Mouse (Mus musculus) neural tube, embryonic 13.5 days (tissue): ENCODE results near the gene Fras1. TPM values are rescaled to one million over a fixed set of nuclear protein-coding genes. Genes with fewer than 3 reads are reported as not detected.
A peak's percentile ranks its signal among the peaks of the same experiment; 100 is the strongest.

Experiments used
- ATAC-seq: fragments of 200-750 bp; cut with Nextera tagmentation; 2 replicates; pipeline ENCODE4 v1.8.0; 2017; ENCODE audit warnings: low read depth, mild to moderate bottlenecking, moderate TSS enrichment, moderate library complexity
- H3K27ac ChIP-seq: fragments of 300-500 bp; sonication (generic); replicated peaks from 2 replicates; pipeline ENCODE4 v1.5.1; 2015; ENCODE audit warnings: moderate library complexity, mild to moderate bottlenecking, inconsistent platforms
- H3K27me3 ChIP-seq: fragments of 300-500 bp; sonication (generic); 2 replicates; pipeline ENCODE4 v1.6.1; 2015; ENCODE audit warnings: mild to moderate bottlenecking, inconsistent platforms
- H3K36me3 ChIP-seq: fragments of 300-500 bp; sonication (generic); 2 replicates; pipeline ENCODE4 v1.6.1; 2015; ENCODE audit warnings: mild to moderate bottlenecking, inconsistent platforms
- H3K4me1 ChIP-seq: fragments of 300-500 bp; sonication (generic); replicated peaks from 2 replicates; pipeline ENCODE4 v1.6.1; 2015; ENCODE audit warnings: inconsistent platforms
- H3K4me2 ChIP-seq: fragments of 300-500 bp; sonication (generic); 2 replicates; pipeline ENCODE4 v1.6.1; 2015; ENCODE audit warnings: inconsistent platforms, mild to moderate bottlenecking, moderate library complexity
- H3K4me3 ChIP-seq: fragments of 300-500 bp; sonication (generic); 2 replicates; pipeline ENCODE4 v1.5.1; 2015; ENCODE audit warnings: mild to moderate bottlenecking, inconsistent platforms
- H3K9ac ChIP-seq: fragments of 300-500 bp; sonication (generic); 2 replicates; pipeline ENCODE4 v1.6.1; 2015; ENCODE audit warnings: moderate library complexity, mild to moderate bottlenecking, inconsistent platforms
- H3K9me3 ChIP-seq: fragments of 300-500 bp; sonication (generic); 2 replicates; pipeline ENCODE4 v1.6.1; 2016; ENCODE audit warnings: inconsistent platforms
- WGBS: fragments of 180-500 bp; shearing (Covaris S2); methylation state at CpG from one replicate; pipeline ENCODE4 v1.1.7; 2015; 5-methylcytosine and 5-hydroxymethylcytosine counted together
- polyA plus RNA-seq: library from polyadenylated mRNA; unstranded; fragments of >200 nt; fragmentation: Nextera tagmentation; extraction: Ambion mirVana; gene quantifications from 2 replicates; pipeline ENCODE4 v1.2.1, GENCODE M21; 2015

The Fras1 gene
- polyA plus RNA-seq, 1 experiment from 2014 or later: 2.3 TPM

GRCm38 (mm10) chr5:96375391-96375831 lies 1.7 kb downstream of the Fras1 start:
- peak overlapping the region; percentile 73 for H3K9ac ChIP-seq
- peak overlapping the region; percentile 63 for H3K4me3 ChIP-seq
- peaks cover 25% of the 10 kb centered on the region for H3K4me1 ChIP-seq
- H3K4me2 ChIP-seq: peak overlapping the region; percentile 81
- no peaks in the 10 kb centered on the region for H3K9me3 ChIP-seq
- no peak overlapping the region for H3K27ac ChIP-seq
- ATAC-seq: no peak
- 0% methylated on average over 12 of the region's 17 CpGs for whole genome bisulfite sequencing
- H3K36me3 ChIP-seq: no peaks in the 10 kb centered on the region
- H3K27me3 ChIP-seq: peaks cover 19% of the 10 kb centered on the region

GRCm38 (mm10) chr5:96376216-96376615 lies 2.5 kb downstream of the Fras1 start:
- Histone ChIP-seq H3K36me3 (no peaks in the 10 kb centered on the region), H3K27me3 (peaks cover 19% of the 10 kb centered on the region), H3K4me1 (peaks cover 25% of the 10 kb centered on the region), H3K27ac (no peak overlapping the region), H3K4me2 (peak overlapping the region; percentile 81), H3K9me3 (no peaks in the 10 kb centered on the region), H3K9ac (no peak overlapping the region), H3K4me3 (peak overlapping the region; percentile 63)
- 51% methylated on average over 4 of the region's 4 CpGs for WGBS
- no peak for ATAC-seq

GRCm38 (mm10) chr5:96386138-96386933 lies 12.6 kb downstream of the Fras1 start:
- Histone ChIP-seq H3K36me3 (no peaks in the 10 kb centered on the region), H3K4me1 (peaks cover 8% of the 10 kb centered on the region; the same call in 1 of the 2 replicates), H3K4me3 (no peak overlapping the region), H3K9ac (no peak overlapping the region), H3K27ac (no peak overlapping the region), H3K9me3 (no peaks in the 10 kb centered on the region), H3K4me2 (no peak overlapping the region), H3K27me3 (no peaks in the 10 kb centered on the region)
- 55% methylated on average over 15 of the region's 15 CpGs for WGBS
- no peak for ATAC-seq

- H3K27ac ChIP-seq: no peak overlapping the region
These were observed 14.6 kb downstream of the Fras1 start for GRCm38 (mm10) chr5:96388306-96388705.

GRCm38 (mm10) chr5:96389963-96390623 lies 16.3 kb downstream of the Fras1 start:
- Histone ChIP-seq H3K9me3 (no peaks in the 10 kb centered on the region), H3K9ac (no peak overlapping the region), H3K4me1 (peaks cover 8% of the 10 kb centered on the region; the same call in 1 of the 2 replicates), H3K36me3 (no peaks in the 10 kb centered on the region), H3K4me2 (no peak overlapping the region), H3K27ac (no peak overlapping the region), H3K27me3 (no peaks in the 10 kb centered on the region), H3K4me3 (no peak overlapping the region)
- 90% methylated on average over 11 of the region's 11 CpGs for WGBS
- no peak for ATAC-seq

More at GRCm38 (mm10) chr5:96388306-96388705, 14.6 kb downstream of the Fras1 start:
- Histone ChIP-seq H3K9me3 (no peaks in the 10 kb centered on the region), H3K4me3 (no peak overlapping the region), H3K4me1 (peaks cover 8% of the 10 kb centered on the region; the same call in 1 of the 2 replicates), H3K27me3 (no peaks in the 10 kb centered on the region), H3K36me3 (no peaks in the 10 kb centered on the region), H3K9ac (no peak overlapping the region), H3K4me2 (no peak overlapping the region)
- 92% methylated on average over 8 of the region's 8 CpGs for WGBS
- ATAC-seq: no peak

GRCm38 (mm10) chr5:96391086-96391485 lies 17.3 kb downstream of the Fras1 start:
- Histone ChIP-seq H3K27me3 (no peaks in the 10 kb centered on the region), H3K4me3 (no peak overlapping the region), H3K9me3 (no peaks in the 10 kb centered on the region), H3K4me1 (peaks cover 6% of the 10 kb centered on the region; the same call in 1 of the 2 replicates), H3K4me2 (no peak overlapping the region), H3K9ac (no peak overlapping the region), H3K36me3 (no peaks in the 10 kb centered on the region), H3K27ac (no peak overlapping the region)
- WGBS: 89% methylated on average over 4 of the region's 4 CpGs
- ATAC-seq: no peak

GRCm38 (mm10) chr5:96394947-96395346 lies 21.2 kb downstream of the Fras1 start:
- WGBS: 87% methylated on average over 4 of the region's 4 CpGs

GRCm38 (mm10) chr5:96395786-96396650 lies 22.3 kb downstream of the Fras1 start:
- Histone ChIP-seq H3K36me3 (no peaks in the 10 kb centered on the region), H3K27ac (no peak overlapping the region), H3K4me1 (no peaks in the 10 kb centered on the region), H3K27me3 (no peaks in the 10 kb centered on the region), H3K9ac (no peak overlapping the region), H3K4me2 (no peak overlapping the region), H3K9me3 (no peaks in the 10 kb centered on the region), H3K4me3 (no peak overlapping the region)
- no peak for ATAC-seq
- 71% methylated on average over 5 of the region's 5 CpGs for WGBS

More at GRCm38 (mm10) chr5:96394947-96395346, 21.2 kb downstream of the Fras1 start:
- Histone ChIP-seq H3K4me2 (no peak overlapping the region), H3K4me1 (no peaks in the 10 kb centered on the region), H3K27me3 (no peaks in the 10 kb centered on the region), H3K4me3 (no peak overlapping the region), H3K36me3 (no peaks in the 10 kb centered on the region), H3K9me3 (no peaks in the 10 kb centered on the region), H3K27ac (no peak overlapping the region), H3K9ac (no peak overlapping the region)
- no peak for ATAC-seq

GRCm38 (mm10) chr5:96402555-96402954 lies 28.8 kb downstream of the Fras1 start:
- no peaks in the 10 kb centered on the region for H3K36me3 ChIP-seq
- no peaks in the 10 kb centered on the region for H3K27me3 ChIP-seq
- no peak overlapping the region for H3K4me3 ChIP-seq
- no peak overlapping the region for H3K27ac ChIP-seq
- H3K4me2 ChIP-seq: no peak overlapping the region
- WGBS: 84% methylated on average over 3 of the region's 3 CpGs
- no peaks in the 10 kb centered on the region for H3K9me3 ChIP-seq
- no peak overlapping the region for H3K9ac ChIP-seq
- ATAC-seq: no peak
- H3K4me1 ChIP-seq: peaks cover 9% of the 10 kb centered on the region

GRCm38 (mm10) chr5:96405139-96405842 lies 31.5 kb downstream of the Fras1 start:
- H3K27me3 ChIP-seq: no peaks in the 10 kb centered on the region
- 54% methylated on average over 8 of the region's 8 CpGs for WGBS
- no peak overlapping the region for H3K9ac ChIP-seq
- H3K27ac ChIP-seq: no peak overlapping the region
- H3K9me3 ChIP-seq: no peaks in the 10 kb centered on the region
- H3K4me2 ChIP-seq: no peak overlapping the region
- ATAC-seq: 0 out of 2 replicates have a peak, but pooled peaks have one; percentile 43
- H3K36me3 ChIP-seq: no peaks in the 10 kb centered on the region
- H3K4me1 ChIP-seq: peaks cover 9% of the 10 kb centered on the region
- no peak overlapping the region for H3K4me3 ChIP-seq

- WGBS: 94% methylated on average over 2 of the region's 2 CpGs
These were observed 34.5 kb downstream of the Fras1 start for GRCm38 (mm10) chr5:96408291-96408690.

More at GRCm38 (mm10) chr5:96408291-96408690, 34.5 kb downstream of the Fras1 start:
- Histone ChIP-seq H3K4me2 (no peak overlapping the region), H3K9me3 (no peaks in the 10 kb centered on the region), H3K4me3 (no peak overlapping the region), H3K36me3 (no peaks in the 10 kb centered on the region), H3K27ac (no peak overlapping the region), H3K9ac (no peak overlapping the region), H3K4me1 (peaks cover 9% of the 10 kb centered on the region), H3K27me3 (no peaks in the 10 kb centered on the region)
- no peak for ATAC-seq
